ENCODE assay signal across 9 mouse cellular contexts in the genomic region with DNA sequence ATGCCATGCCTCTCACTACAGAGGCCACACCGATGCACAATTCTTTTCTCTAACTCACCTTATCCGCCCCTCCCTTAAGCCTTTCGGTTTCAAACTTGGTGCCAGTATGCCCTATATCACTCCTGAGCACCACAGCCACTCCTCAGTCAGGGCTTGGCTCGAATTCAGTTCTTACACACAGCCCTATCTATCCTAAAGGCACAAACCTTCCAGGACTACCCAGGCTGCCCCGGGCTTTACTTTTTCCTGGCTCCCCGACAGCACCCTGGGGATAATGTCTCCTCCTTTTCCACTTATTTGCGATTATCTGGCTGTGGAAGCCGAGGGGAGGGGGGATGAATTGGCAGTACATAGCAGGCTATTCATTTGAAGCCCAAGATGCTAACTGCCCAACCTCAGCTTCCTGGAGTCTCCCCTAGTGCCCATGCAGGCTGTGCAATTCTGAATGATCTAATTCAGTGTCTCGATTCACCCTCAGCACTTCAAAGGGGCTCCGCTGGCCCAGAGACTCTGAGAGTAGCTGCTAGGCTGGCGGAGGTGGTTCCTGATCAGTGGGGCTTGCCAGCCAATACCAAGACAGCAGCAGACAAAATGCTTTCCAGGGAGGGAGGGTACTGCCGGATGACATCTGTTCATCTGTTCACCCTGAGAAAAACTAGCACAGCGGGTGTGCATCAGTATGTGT. TPM values are rescaled to one million over a fixed set of nuclear protein-coding genes. Genes with fewer than 3 reads are reported as not detected.
DNase-seq lines count a peak whose midpoint lies in the region; ATAC-seq and TF ChIP-seq lines count a peak whose summit lies in the region.
"Had no signal": no experiment of that assay in that cellular context is flagged by ENCODE, and none has a peak within 500 bp of the region (broad histone marks: within the 10 kb centered on the region; RNA-seq: fewer than 3 reads in every experiment).

No protein-coding gene starts in this region.

- TF ChIP-seq CTCF in heart, adult 2 months (IDR thresholded peaks at IDR 0.05): no peak
- no peak for TF ChIP-seq CTCF in MEL (IDR thresholded peaks at IDR 0.05 in 2 of 3, conservative IDR thresholded peaks at IDR 0.05 in 1 of 3; ENCODE audit: control insufficient read depth in 1 of 3, insufficient read depth in 1 of 3, low read depth in 2 of 3, low read length in 3 of 3, poor library complexity in 1 of 3, severe bottlenecking in 1 of 3)

- H3K4me2 ChIP-seq in forebrain, embryonic 16.5 days (ENCODE audit: low read length): peak overlapping the region; percentile 20
- H3K4me2 ChIP-seq in liver, embryonic 11.5 days: no peak overlapping the region

- 46% methylated on average over 13 of the region's 13 CpGs for WGBS in heart, embryonic 10.5 days
- WGBS in heart, adult 2 months: 34% methylated on average over 13 of the region's 13 CpGs
- WGBS in forebrain, embryonic 16.5 days: 23% methylated on average over 13 of the region's 13 CpGs
- WGBS in liver, embryonic 11.5 days: 48% methylated on average over 13 of the region's 13 CpGs

- no peaks in the 10 kb centered on the region for H3K9me3 ChIP-seq in heart, embryonic 10.5 days
- H3K9me3 ChIP-seq in MEL (replicated peaks; ENCODE audit: insufficient read depth, low read length): no peaks in the 10 kb centered on the region
- no peaks in the 10 kb centered on the region for H3K9me3 ChIP-seq in forebrain, embryonic 16.5 days (ENCODE audit: control insufficient read depth, low read length)
- H3K9me3 ChIP-seq in liver, embryonic 11.5 days (ENCODE audit: control insufficient read depth, low read length): no peaks in the 10 kb centered on the region

- H3K27me3 ChIP-seq in heart, embryonic 10.5 days (ENCODE audit: insufficient read depth, poor library complexity, severe bottlenecking): no peaks in the 10 kb centered on the region
- no peaks in the 10 kb centered on the region for H3K27me3 ChIP-seq in heart, adult 2 months (ENCODE audit: control insufficient read depth, insufficient read depth, low read length)
- H3K27me3 ChIP-seq in MEL (ENCODE audit: control insufficient read depth in 1 of 2, insufficient read depth in 2 of 2, low read length in 2 of 2): no peaks in the 10 kb centered on the region
- H3K27me3 ChIP-seq in forebrain, embryonic 16.5 days (replicated peaks; ENCODE audit: control insufficient read depth, insufficient read depth, low read length): no peaks in the 10 kb centered on the region
- H3K27me3 ChIP-seq in liver, embryonic 11.5 days (replicated peaks; ENCODE audit: control insufficient read depth, insufficient read depth, low read length): no peaks in the 10 kb centered on the region

- peaks cover 21% of the 10 kb centered on the region for H3K4me1 ChIP-seq in heart, embryonic 10.5 days
- H3K4me1 ChIP-seq in heart, adult 2 months (ENCODE audit: control insufficient read depth, insufficient read depth, low read length): peaks cover 3% of the 10 kb centered on the region
- peaks cover 11 to 32% of the 10 kb centered on the region in 2 experiments for H3K4me1 ChIP-seq in MEL (ENCODE audit: control insufficient read depth in 1 of 2, insufficient read depth in 2 of 2, low read length in 2 of 2)
- peaks cover 28% of the 10 kb centered on the region for H3K4me1 ChIP-seq in forebrain, embryonic 16.5 days (replicated peaks; ENCODE audit: control insufficient read depth, insufficient read depth, low read length)
- peaks cover 29% of the 10 kb centered on the region for H3K4me1 ChIP-seq in liver, embryonic 11.5 days (replicated peaks; ENCODE audit: control insufficient read depth, insufficient read depth, low read length)

- peak overlapping the region; percentile 44; the same call in 1 of the 2 replicates for H3K27ac ChIP-seq in heart, embryonic 10.5 days
- no peak overlapping the region for H3K27ac ChIP-seq in heart, adult 2 months
- peak overlapping the region; percentile 7; the same call in 1 of the 2 replicates for H3K27ac ChIP-seq in MEL (ENCODE audit: control insufficient read depth, low read depth, low read length)
- peak overlapping the region; percentile 84 for H3K27ac ChIP-seq in forebrain, embryonic 16.5 days (ENCODE audit: low read length)
- H3K27ac ChIP-seq in liver, embryonic 11.5 days (ENCODE audit: low read depth, low read length): no peak overlapping the region

- no peaks in the 10 kb centered on the region for H3K79me2 ChIP-seq in heart, adult 2 months (replicated peaks; ENCODE audit: control insufficient read depth, insufficient read depth, low read length)
- no peaks in the 10 kb centered on the region; the same call in 1 of the 2 replicates for H3K79me2 ChIP-seq in MEL (ENCODE audit: control insufficient read depth, insufficient read depth, low read length, poor library complexity)

- DNase-seq in heart, embryonic 10.5 days (ENCODE audit: low spot score): peak; percentile 71
- DNase-seq in heart, adult 2 months: no peak
- DNase-seq in MEL (ENCODE audit: low read depth, low spot score): peak; percentile 36
- DNase-seq in liver, embryonic 11.5 days (ENCODE audit: low spot score): no peak
- peak; percentile 34 to 37 for DNase-seq in right cerebral cortex, postnatal 36 days (ENCODE audit: low spot score in 2 of 2)
- DNase-seq in gastrocnemius, postnatal 10 days: no peak
- DNase-seq in gastrocnemius, postnatal 25 days: no peak

- no peaks in the 10 kb centered on the region for H3K36me3 ChIP-seq in heart, embryonic 10.5 days
- no peaks in the 10 kb centered on the region for H3K36me3 ChIP-seq in heart, adult 2 months (ENCODE audit: control insufficient read depth, insufficient read depth, low read length)
- peaks cover 0 to 24% of the 10 kb centered on the region in 2 experiments; a peak in 2 of 4 replicates for H3K36me3 ChIP-seq in MEL (ENCODE audit: control insufficient read depth in 1 of 2, insufficient read depth in 2 of 2, low read length in 2 of 2)
- no peaks in the 10 kb centered on the region for H3K36me3 ChIP-seq in forebrain, embryonic 16.5 days (ENCODE audit: control insufficient read depth, insufficient read depth)
- no peaks in the 10 kb centered on the region for H3K36me3 ChIP-seq in liver, embryonic 11.5 days (ENCODE audit: control insufficient read depth, insufficient read depth, low read length)

- TF ChIP-seq EP300 in heart, adult 2 months (IDR thresholded peaks at IDR 0.05; ENCODE audit: insufficient read depth, low read depth, low read length): no peak
- TF ChIP-seq EP300 in MEL (IDR thresholded peaks at IDR 0.05; ENCODE audit: low read depth in 1 of 2, low read length in 2 of 2): no peak; a peak in 1 of 4 replicates

- peak overlapping the region; percentile 16; the same call in 1 of the 2 replicates for H3K4me3 ChIP-seq in heart, embryonic 10.5 days
- H3K4me3 ChIP-seq in heart, adult 2 months: no peak overlapping the region
- H3K4me3 ChIP-seq in MEL (ENCODE audit: control insufficient read depth in 1 of 2, insufficient read depth in 1 of 2, low read depth in 2 of 2, low read length in 2 of 2): peak overlapping the region; percentile 17 to 27
- H3K4me3 ChIP-seq in forebrain, embryonic 16.5 days (replicated peaks; ENCODE audit: low read length): 0 out of 2 replicates have a peak overlapping the region, but pooled peaks have one; percentile 0
- no peak overlapping the region for H3K4me3 ChIP-seq in liver, embryonic 11.5 days (ENCODE audit: low read depth, low read length)
- H3K4me3 ChIP-seq: myocyte had no signal

- no peak for TF ChIP-seq RAD21 in MEL (IDR thresholded peaks at IDR 0.05; ENCODE audit: low read depth, low read length)

- no peak overlapping the region for H3K9ac ChIP-seq in heart, adult 2 months (ENCODE audit: low read depth, low read length)
- no peak overlapping the region; the same call in 1 of the 2 replicates for H3K9ac ChIP-seq in MEL (ENCODE audit: control insufficient read depth, low read depth, low read length, poor library complexity, severe bottlenecking)
- H3K9ac ChIP-seq in forebrain, embryonic 16.5 days (replicated peaks; ENCODE audit: low read depth, low read length): peak overlapping the region; percentile 54
- peak overlapping the region; percentile 46; the same call in 1 of the 2 replicates for H3K9ac ChIP-seq in liver, embryonic 11.5 days (ENCODE audit: low read depth, low read length)

- ATAC-seq in forebrain, embryonic 16.5 days: peak; percentile 61
- no peak for ATAC-seq in liver, embryonic 11.5 days (replicated peaks; ENCODE audit: low FRiP score)

- intact Hi-C loops in heart, adult 2 months (cut with DNase I): loop anchor here (10.0 kb wide), 1 partner anchor 496 kb away; the partner anchor contains the start of gene Srrm1

- no peak for TF ChIP-seq POLR2A in heart, adult 2 months (IDR thresholded peaks at IDR 0.05; ENCODE audit: insufficient read depth, low read depth, low read length)
- TF ChIP-seq POLR2A in MEL (IDR thresholded peaks at IDR 0.05; ENCODE audit: control insufficient read depth in 1 of 2, insufficient read depth in 1 of 2, low read depth in 1 of 2, low read length in 2 of 2, poor library complexity in 1 of 2): no peak

RNA-seq across cellular contexts. Expression of gene Srsf10, which starts 5.0 kb away (rescaled TPM):
- 188 and 227 TPM in 2 replicates for polyA plus RNA-seq in heart, embryonic 10.5 days (2016; fragmentation: Nextera tagmentation; extraction: Ambion mirVana)
- 10 to 100 TPM; 45.3 to 49.1 TPM for total RNA-seq in heart, adult 2 months (2021)
- polyA plus RNA-seq in heart, adult 2 months (2012; rRNA removed): 28.8 and 37.7 TPM in 2 replicates
- total RNA-seq in MEL (2012; rRNA removed): 129 and 142 TPM in 2 replicates
- 100 to 1,000 TPM; 222 to 361 TPM for polyA plus RNA-seq in MEL (2012; ENCODE audit: insufficient read depth in 1 of 2, insufficient read length in 2 of 2, low read depth in 1 of 2, low replicate concordance in 2 of 2, missing spikeins in 1 of 2)
- 253 and 294 TPM in 2 replicates for polyA plus RNA-seq in forebrain, embryonic 16.5 days (2015; fragmentation: Nextera tagmentation; extraction: Ambion mirVana)
- polyA plus RNA-seq in liver, embryonic 11.5 days (2014; fragmentation: Nextera tagmentation; extraction: Ambion mirVana): 233 and 249 TPM in 2 replicates
- 10 to 100 TPM; 47.2 to 59.0 TPM for total RNA-seq in gastrocnemius, postnatal 10 days (2021)
- total RNA-seq in gastrocnemius, postnatal 25 days (2021): 10 to 100 TPM; 22.6 to 25.2 TPM

RNA-seq across cellular contexts. Expression of gene Pnrc2, which starts 23.1 kb away (rescaled TPM):
- 121 and 150 TPM in 2 replicates for polyA plus RNA-seq in heart, embryonic 10.5 days (2016; fragmentation: Nextera tagmentation; extraction: Ambion mirVana)
- total RNA-seq in heart, adult 2 months (2021): 10 to 100 TPM; 58.8 to 81.2 TPM
- polyA plus RNA-seq in heart, adult 2 months (2012; rRNA removed): 14.9 and 35.4 TPM in 2 replicates
- 49.8 and 50.7 TPM in 2 replicates for total RNA-seq in MEL (2012; rRNA removed)
- 10 to 100 TPM; 48.0 to 76.3 TPM for polyA plus RNA-seq in MEL (2012; ENCODE audit: insufficient read depth in 1 of 2, insufficient read length in 2 of 2, low read depth in 1 of 2, low replicate concordance in 2 of 2, missing spikeins in 1 of 2)
- polyA plus RNA-seq in forebrain, embryonic 16.5 days (2015; fragmentation: Nextera tagmentation; extraction: Ambion mirVana): 120 and 140 TPM in 2 replicates
- polyA plus RNA-seq in liver, embryonic 11.5 days (2014; fragmentation: Nextera tagmentation; extraction: Ambion mirVana): 133 and 147 TPM in 2 replicates
- total RNA-seq in gastrocnemius, postnatal 10 days (2021): 10 to 100 TPM; 59.0 to 71.8 TPM
- total RNA-seq in gastrocnemius, postnatal 25 days (2021): 10 to 100 TPM; 25.7 to 36.4 TPM

RNA-seq across cellular contexts. Expression of gene Cnr2, which starts 44.6 kb away (rescaled TPM):
- 0.60 and 1.4 TPM in 2 replicates for polyA plus RNA-seq in heart, embryonic 10.5 days (2016; fragmentation: Nextera tagmentation; extraction: Ambion mirVana)
- under 1 TPM; 0.23 to 0.59 TPM for total RNA-seq in heart, adult 2 months (2021)
- 0.64 and 0.88 TPM in 2 replicates for polyA plus RNA-seq in heart, adult 2 months (2012; rRNA removed)
- total RNA-seq in MEL (2012; rRNA removed): 9.8 and 10.2 TPM in 2 replicates
- 1 to 10 TPM in 1 of 2 experiments, not detected in 1; 6.8 TPM for polyA plus RNA-seq in MEL (2012; ENCODE audit: insufficient read depth in 1 of 2, insufficient read length in 2 of 2, low read depth in 1 of 2, low replicate concordance in 2 of 2, missing spikeins in 1 of 2)
- polyA plus RNA-seq in forebrain, embryonic 16.5 days (2015; fragmentation: Nextera tagmentation; extraction: Ambion mirVana): 0.12 TPM in 1 of 2 replicates, not detected in the other
- polyA plus RNA-seq in liver, embryonic 11.5 days (2014; fragmentation: Nextera tagmentation; extraction: Ambion mirVana): 6.3 and 7.1 TPM in 2 replicates
- total RNA-seq in gastrocnemius, postnatal 10 days (2021): under 1 TPM; 0.75 to 0.95 TPM
- under 1 TPM; 0.08 to 0.10 TPM for total RNA-seq in gastrocnemius, postnatal 25 days (2021)
- polyA plus RNA-seq: myocyte had no signal

Comparison
In these comparisons a context has a peak if more than half of its experiments do, and no peak if none do; other contexts are left out.
1. DNase-seq: peak in heart, embryonic 10.5 days (single experiment), MEL (single experiment) and right cerebral cortex, postnatal 36 days (2 of 2); none in heart, adult 2 months (0 of 2), liver, embryonic 11.5 days (single experiment), gastrocnemius, postnatal 10 days (single experiment) and gastrocnemius, postnatal 25 days (single experiment).
2. H3K27ac ChIP-seq: peak in heart, embryonic 10.5 days (single experiment), MEL (single experiment) and forebrain, embryonic 16.5 days (single experiment); none in heart, adult 2 months (single experiment) and liver, embryonic 11.5 days (single experiment).
3. H3K4me3 ChIP-seq: peak in heart, embryonic 10.5 days (single experiment), MEL (2 of 2) and forebrain, embryonic 16.5 days (single experiment); none in heart, adult 2 months (single experiment) and liver, embryonic 11.5 days (single experiment).
4. H3K9ac ChIP-seq: peak in forebrain, embryonic 16.5 days (single experiment) and liver, embryonic 11.5 days (single experiment); none in heart, adult 2 months (single experiment) and MEL (single experiment).